ENCODE assay signal across 12 mouse cellular contexts in the genomic region with DNA sequence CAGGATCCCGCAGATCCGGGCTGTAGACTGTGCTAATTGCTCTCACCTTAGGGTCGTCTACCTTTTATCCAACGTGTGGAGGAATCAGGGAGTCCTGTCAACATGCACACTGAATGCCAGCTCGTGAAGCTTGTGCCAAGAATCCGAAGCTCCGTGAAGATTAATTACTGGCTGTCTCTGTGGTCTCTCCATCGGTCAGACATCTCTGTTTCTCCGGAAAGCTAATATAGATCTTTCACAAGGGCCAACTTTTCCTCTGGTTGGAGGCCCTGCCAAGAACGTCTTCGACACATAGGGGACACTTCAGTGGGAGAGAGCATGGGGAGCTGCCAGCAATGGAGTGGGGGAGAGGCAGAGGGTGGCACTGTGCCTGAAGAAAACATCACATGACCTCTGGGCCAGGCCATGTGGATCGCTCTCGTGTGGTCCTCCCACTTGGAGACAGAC. TPM values are rescaled to one million over a fixed set of nuclear protein-coding genes. Genes with fewer than 3 reads are reported as not detected.
DNase-seq lines count a peak whose midpoint lies in the region; ATAC-seq and TF ChIP-seq lines count a peak whose summit lies in the region.
"Had no signal": no experiment of that assay in that cellular context is flagged by ENCODE, and none has a peak within 500 bp of the region (broad histone marks: within the 10 kb centered on the region; RNA-seq: fewer than 3 reads in every experiment).

No protein-coding gene starts in this region.

- H3K9me3 ChIP-seq in hindbrain, embryonic 13.5 days = no peaks in the 10 kb centered on the region
- no peaks in the 10 kb centered on the region for H3K9me3 ChIP-seq in hindbrain, embryonic 12.5 days (replicated peaks)
- H3K9me3 ChIP-seq in lung, postnatal 0 days (ENCODE audit: low read length) = no peaks in the 10 kb centered on the region
- H3K9me3 ChIP-seq: limb, embryonic 15.5 days had no signal

- peak; percentile 14; the same call in 1 of the 2 replicates for TF ChIP-seq CTCF in lung, postnatal 0 days (IDR thresholded peaks at IDR 0.05)

- DNase-seq in adrenal gland, postnatal 10 days = peak; percentile 50
- no peak for DNase-seq in adrenal gland, postnatal 4 days (ENCODE audit: low spot score in 2 of 2)
- peak; percentile 73 for DNase-seq in cerebellum, adult 9-11 months
- peak; percentile 75 for DNase-seq in lung, postnatal 0 days (ENCODE audit: low spot score)
- DNase-seq in thymus, postnatal 36 days = no peak
- no peak for DNase-seq in layer of hippocampus, adult 9-11 months
- DNase-seq: spleen, adult 18-20 months had no signal

- TF ChIP-seq EP300 in lung, postnatal 0 days (IDR thresholded peaks at IDR 0.05) = no peak

- H3K9ac ChIP-seq in hindbrain, embryonic 13.5 days = no peak overlapping the region
- H3K9ac ChIP-seq in hindbrain, embryonic 12.5 days = no peak overlapping the region
- H3K9ac ChIP-seq in lung, postnatal 0 days (replicated peaks; ENCODE audit: low read depth) = no peak overlapping the region
- H3K9ac ChIP-seq: limb, embryonic 15.5 days had no signal

- peak; percentile 28 for ATAC-seq in hindbrain, embryonic 13.5 days (ENCODE audit: low FRiP score)
- ATAC-seq in hindbrain, embryonic 12.5 days (ENCODE audit: low FRiP score) = no peak
- peak; percentile 87 for ATAC-seq in lung, postnatal 0 days
- ATAC-seq: activated CD4-positive, CD25-positive, alpha-beta regulatory T cell, adult 4 months; intestine, embryonic 16.5 days had no signal

- 67% methylated on average over 13 of the region's 13 CpGs for WGBS in hindbrain, embryonic 13.5 days
- 76% methylated on average over 13 of the region's 13 CpGs for WGBS in hindbrain, embryonic 12.5 days
- 44% methylated on average over 13 of the region's 13 CpGs for WGBS in lung, postnatal 0 days

- no peaks in the 10 kb centered on the region for H3K27me3 ChIP-seq in hindbrain, embryonic 13.5 days
- no peaks in the 10 kb centered on the region for H3K27me3 ChIP-seq in hindbrain, embryonic 12.5 days
- H3K27me3 ChIP-seq in lung, postnatal 0 days (replicated peaks; ENCODE audit: insufficient read depth, low read length) = no peaks in the 10 kb centered on the region
- H3K27me3 ChIP-seq: limb, embryonic 15.5 days had no signal

- 0 out of 2 replicates have a peak, but pooled peaks cover 2% of the 10 kb centered on the region for H3K4me1 ChIP-seq in hindbrain, embryonic 13.5 days (replicated peaks)
- no peaks in the 10 kb centered on the region for H3K4me1 ChIP-seq in hindbrain, embryonic 12.5 days
- no peaks in the 10 kb centered on the region for H3K4me1 ChIP-seq in lung, postnatal 0 days (ENCODE audit: insufficient read depth, low read depth, low read length)

- no peak overlapping the region for H3K27ac ChIP-seq in hindbrain, embryonic 13.5 days
- H3K27ac ChIP-seq in hindbrain, embryonic 12.5 days = no peak overlapping the region
- no peak overlapping the region for H3K27ac ChIP-seq in lung, postnatal 0 days (ENCODE audit: low read length)
- H3K27ac ChIP-seq: limb, embryonic 15.5 days had no signal

- H3K4me3 ChIP-seq in hindbrain, embryonic 13.5 days = no peak overlapping the region
- H3K4me3 ChIP-seq in hindbrain, embryonic 12.5 days = no peak overlapping the region
- H3K4me3 ChIP-seq in lung, postnatal 0 days (ENCODE audit: low read depth, low read length) = no peak overlapping the region
- H3K4me3 ChIP-seq: limb, embryonic 15.5 days had no signal

- H3K36me3 ChIP-seq in hindbrain, embryonic 13.5 days = no peaks in the 10 kb centered on the region
- H3K36me3 ChIP-seq in hindbrain, embryonic 12.5 days = no peaks in the 10 kb centered on the region
- H3K36me3 ChIP-seq in lung, postnatal 0 days (ENCODE audit: insufficient read depth, low read length) = no peaks in the 10 kb centered on the region
- H3K36me3 ChIP-seq: limb, embryonic 15.5 days had no signal

- no peak overlapping the region for H3K4me2 ChIP-seq in hindbrain, embryonic 13.5 days
- no peak overlapping the region for H3K4me2 ChIP-seq in hindbrain, embryonic 12.5 days (replicated peaks)
- H3K4me2 ChIP-seq in lung, postnatal 0 days (replicated peaks; ENCODE audit: low read depth, low read length) = no peak overlapping the region
- H3K4me2 ChIP-seq: limb, embryonic 15.5 days had no signal

RNA-seq across cellular contexts. Expression of a gene that starts 57.7 kb away (rescaled TPM):
- total RNA-seq in adrenal gland, postnatal 10 days (2021) = 1 to 10 TPM; 4.2 to 5.7 TPM
- 1 to 10 TPM; 8.2 to 8.4 TPM for total RNA-seq in adrenal gland, postnatal 4 days (2021)
- polyA plus RNA-seq in hindbrain, embryonic 13.5 days (2015; fragmentation: Nextera tagmentation; extraction: Ambion mirVana) = 17.4 and 18.1 TPM in 2 replicates
- polyA plus RNA-seq in hindbrain, embryonic 12.5 days (2016; fragmentation: Nextera tagmentation; extraction: Ambion mirVana) = 10.0 and 11.4 TPM in 2 replicates
- polyA plus RNA-seq in lung, postnatal 0 days (2015; fragmentation: Nextera tagmentation; extraction: Ambion mirVana) = 19.0 and 30.7 TPM in 2 replicates

Comparison
In these comparisons a context has a peak if more than half of its experiments do, and no peak if none do; other contexts are left out.
1. DNase-seq: peak in adrenal gland, postnatal 10 days (single experiment), cerebellum, adult 9-11 months (single experiment) and lung, postnatal 0 days (single experiment); none in adrenal gland, postnatal 4 days (0 of 2), thymus, postnatal 36 days (0 of 2) and layer of hippocampus, adult 9-11 months (single experiment).